8 mouse cellular contexts compared by ENCODE assay signal in the genomic region with DNA sequence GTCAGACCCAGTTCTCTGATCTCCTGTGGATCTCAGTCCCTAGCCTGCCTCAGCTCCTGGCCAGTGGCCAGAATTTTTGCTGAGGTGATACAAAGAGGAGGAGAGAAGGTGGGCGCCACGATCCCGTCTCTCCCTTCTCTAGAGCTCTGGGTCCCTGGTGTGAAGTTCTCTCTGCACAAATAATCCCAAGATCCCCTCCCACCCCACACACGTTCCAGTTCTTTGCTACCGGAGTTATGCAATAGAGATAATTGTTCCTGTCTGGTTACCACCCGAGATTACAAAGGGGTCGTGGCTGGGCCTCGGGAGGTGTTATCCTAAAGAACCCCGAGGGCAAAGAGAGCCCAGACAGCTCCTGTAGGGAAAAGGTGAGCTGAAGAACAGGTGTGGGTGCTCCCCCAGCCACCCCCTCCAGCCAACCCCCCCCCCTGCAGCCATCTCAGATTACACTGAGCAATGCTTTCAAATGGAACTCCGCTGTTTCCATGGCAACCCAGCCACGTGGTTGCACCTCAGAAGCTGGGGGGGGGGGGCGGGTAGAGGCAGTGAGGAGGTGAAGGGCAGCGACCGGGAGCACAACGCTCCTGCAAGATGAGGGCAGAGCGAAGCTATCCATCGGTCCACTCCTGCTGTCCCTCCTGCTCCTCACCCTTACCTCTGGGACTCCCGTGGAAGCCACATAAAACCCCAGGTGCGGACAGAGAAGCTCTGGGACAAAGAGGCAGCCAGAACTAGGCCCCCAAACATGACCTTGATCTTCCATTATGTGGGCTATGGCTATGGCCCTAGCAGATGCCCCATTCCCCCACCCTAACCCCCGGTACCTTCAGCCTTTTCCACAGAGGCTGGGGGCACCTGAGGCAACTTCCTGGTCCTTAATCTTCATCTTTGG.
DNase-seq lines count a peak whose midpoint lies in the region; ATAC-seq and TF ChIP-seq lines count a peak whose summit lies in the region.

No protein-coding gene starts in this region.

- peaks cover 76% of the 10 kb centered on the region for H3K4me1 ChIP-seq in hindbrain, postnatal 0 days (ENCODE audit: insufficient read depth, low read length)
- H3K4me1 ChIP-seq in limb, embryonic 13.5 days: peaks cover 89% of the 10 kb centered on the region
- H3K4me1 ChIP-seq in neural tube, embryonic 14.5 days (ENCODE audit: control insufficient read depth, insufficient read depth, low read length): peaks cover 59% of the 10 kb centered on the region

- intact Hi-C loops in gastrocnemius, postnatal 14 days (cut with DNase I; ENCODE audit: low total_unique reads): loop anchor here (5.0 kb wide), 1 partner anchor 76 kb away; a partner anchor contains a TSS

- H3K27me3 ChIP-seq in hindbrain, postnatal 0 days (ENCODE audit: insufficient read depth, low read length): no peaks in the 10 kb centered on the region
- no peaks in the 10 kb centered on the region for H3K27me3 ChIP-seq in limb, embryonic 13.5 days
- H3K27me3 ChIP-seq in neural tube, embryonic 14.5 days (ENCODE audit: control insufficient read depth, insufficient read depth, low read length): no peaks in the 10 kb centered on the region

- no peaks in the 10 kb centered on the region for H3K36me3 ChIP-seq in hindbrain, postnatal 0 days (ENCODE audit: insufficient read depth, low read length)
- no peaks in the 10 kb centered on the region for H3K36me3 ChIP-seq in limb, embryonic 13.5 days
- no peaks in the 10 kb centered on the region for H3K36me3 ChIP-seq in neural tube, embryonic 14.5 days (ENCODE audit: control insufficient read depth, insufficient read depth, low read length)

- peak overlapping the region; percentile 85 for H3K27ac ChIP-seq in hindbrain, postnatal 0 days
- peak overlapping the region; percentile 84 for H3K27ac ChIP-seq in limb, embryonic 13.5 days
- peak overlapping the region; percentile 93 for H3K27ac ChIP-seq in neural tube, embryonic 14.5 days (ENCODE audit: low read depth, low read length)

- no peak for ATAC-seq in hindbrain, postnatal 0 days
- ATAC-seq in limb, embryonic 13.5 days (ENCODE audit: low FRiP score, low read depth): no peak; the same call in 1 of the 2 replicates
- peak; percentile 23 for ATAC-seq in neural tube, embryonic 14.5 days (ENCODE audit: low read depth)

- H3K9ac ChIP-seq in hindbrain, postnatal 0 days (replicated peaks; ENCODE audit: low read length): peak overlapping the region; percentile 24; the same call in 1 of the 2 replicates
- peak overlapping the region; percentile 45; the same call in 1 of the 2 replicates for H3K9ac ChIP-seq in limb, embryonic 13.5 days
- H3K9ac ChIP-seq in neural tube, embryonic 14.5 days (replicated peaks; ENCODE audit: low read depth, low read length): no peak overlapping the region; the same call in 1 of the 2 replicates

- H3K9me3 ChIP-seq in hindbrain, postnatal 0 days (ENCODE audit: low read length): no peaks in the 10 kb centered on the region
- H3K9me3 ChIP-seq in limb, embryonic 13.5 days: no peaks in the 10 kb centered on the region
- no peaks in the 10 kb centered on the region for H3K9me3 ChIP-seq in neural tube, embryonic 14.5 days (ENCODE audit: control insufficient read depth, low read length)

- no peak for TF ChIP-seq CTCF in hindbrain, postnatal 0 days (IDR thresholded peaks at IDR 0.05; ENCODE audit: low read depth)

- WGBS in hindbrain, postnatal 0 days: 6% methylated on average over 20 of the region's 20 CpGs
- WGBS in limb, embryonic 13.5 days: 2% methylated on average over 20 of the region's 20 CpGs
- WGBS in neural tube, embryonic 14.5 days: 4% methylated on average over 19 of the region's 20 CpGs

- H3K4me3 ChIP-seq in hindbrain, postnatal 0 days (ENCODE audit: low read length): no peak overlapping the region
- H3K4me3 ChIP-seq in limb, embryonic 13.5 days: peak overlapping the region; percentile 23; the same call in 1 of the 2 replicates
- no peak overlapping the region for H3K4me3 ChIP-seq in neural tube, embryonic 14.5 days (ENCODE audit: low read depth, low read length)

- H3K4me2 ChIP-seq in hindbrain, postnatal 0 days (ENCODE audit: low read depth, low read length): 0 out of 2 replicates have a peak overlapping the region, but pooled peaks have one; percentile 36
- peak overlapping the region; percentile 58 for H3K4me2 ChIP-seq in limb, embryonic 13.5 days (replicated peaks)
- peak overlapping the region; percentile 29; the same call in 1 of the 2 replicates for H3K4me2 ChIP-seq in neural tube, embryonic 14.5 days (ENCODE audit: low read depth, low read length)

- peak; percentile 73 for DNase-seq in adrenal gland, postnatal 14 days
- no peak for DNase-seq in adrenal gland, adult 8-10 months
- DNase-seq in CD4-positive helper T cell, adult 2 months (ENCODE audit: low read depth, low spot score): peak; percentile 69
- DNase-seq in embryo, embryonic 11 days: peak; percentile 92
- peak; percentile 92 for DNase-seq in hindbrain, postnatal 0 days (ENCODE audit: low spot score)
- no peak for DNase-seq in gastrocnemius, postnatal 14 days

Comparison
In these comparisons a context has a peak if more than half of its experiments do, and no peak if none do; other contexts are left out.
1. DNase-seq: peak in adrenal gland, postnatal 14 days (single experiment), CD4-positive helper T cell, adult 2 months (single experiment), embryo, embryonic 11 days (single experiment) and hindbrain, postnatal 0 days (single experiment); none in adrenal gland, adult 8-10 months (single experiment) and gastrocnemius, postnatal 14 days (single experiment).
2. Peak in every context shown above with its lines, with median percentiles within 50 percentile points of each other: H3K27ac ChIP-seq and H3K4me2 ChIP-seq.